Mouse (Mus musculus): ENCODE data around the gene Rnf10.

- TF ChIP-seq CTCF (IDR thresholded peaks at IDR 0.05; ENCODE audit: borderline replicate concordance, insufficient read depth, low read length) = no peak
- no peak for TF ChIP-seq POLR2A (IDR thresholded peaks at IDR 0.05; ENCODE audit: low read depth, low read length)
Observed at GRCm38 (mm10) chr5:115262502-115263291, 10.0 kb downstream of the Rnf10 start.
